Mouse (Mus musculus) erythroid progenitor cell, adult 5-6 weeks (primary cell): Measurements from ENCODE around the gene Gprc5b. TPM values are rescaled to one million over a fixed set of nuclear protein-coding genes. Genes with fewer than 3 reads are reported as not detected.

Experiments used
- ATAC-seq: replicated peaks from 2 replicates; pipeline ENCODE4 v1.8.0; 2016; ENCODE audit warnings: moderate number of reproducible peaks, mild to moderate bottlenecking, moderate TSS enrichment, inconsistent platforms; ENCODE audit not compliant: poor library complexity, low FRiP score, severe bottlenecking
- total RNA-seq, 2 experiments: library from RNA; stranded (forward) in 1 of 2; stranded (reverse) in 1 of 2; fragments of 150-400 nt in 1 of 2; fragments of 186-747, 209-891 nt in 1 of 2; gene quantifications; 2 replicates each; pipeline versions ENCODE4 v1.2.3 to v1.2.4; 2015 to 2017; ENCODE audit warnings: low replicate concordance in 2 of 2

The Gprc5b gene
- total RNA-seq (2015; ENCODE audit: low replicate concordance) (not detected in 2 replicates), total RNA-seq (2017; ENCODE audit: low replicate concordance) (0.08 TPM in 1 of 2 replicates, not detected in the other)

DNA sequence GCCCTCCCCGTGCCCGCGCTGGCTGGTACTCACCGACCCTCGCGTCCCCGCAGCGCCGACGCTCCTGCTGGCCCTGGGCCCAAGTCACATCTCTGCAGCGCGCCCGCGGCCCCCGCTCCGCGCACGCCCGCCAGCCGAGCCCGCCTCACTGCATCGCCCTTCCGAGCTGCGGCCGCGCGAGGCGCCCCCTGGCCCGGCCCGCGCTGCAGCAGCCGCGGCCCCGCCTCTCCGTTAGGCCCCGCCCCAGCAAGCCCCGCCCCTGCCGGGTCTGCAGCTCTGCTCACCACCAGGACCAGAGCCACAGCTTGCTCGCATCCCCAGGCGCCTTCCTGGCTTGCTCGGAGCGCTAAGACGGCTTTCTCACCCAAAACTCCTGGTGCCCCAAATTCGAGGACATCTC lies at the start of gene Gprc5b:
Gprc5b (minus strand) TSS at position 205 of the 400 bp plus-strand sequence.
- ATAC-seq = no peak

- no peak for ATAC-seq
Observed at GRCm38 (mm10) chr7:119041502-119041901, 46.5 kb upstream of the Gprc5b start.

GRCm38 (mm10) chr7:119037581-119037980 lies 42.6 kb upstream of the Gprc5b start:
- ATAC-seq = no peak

- ATAC-seq = no peak
Observed at GRCm38 (mm10) chr7:119034243-119034961, 39.4 kb upstream of the Gprc5b start.

DNA sequence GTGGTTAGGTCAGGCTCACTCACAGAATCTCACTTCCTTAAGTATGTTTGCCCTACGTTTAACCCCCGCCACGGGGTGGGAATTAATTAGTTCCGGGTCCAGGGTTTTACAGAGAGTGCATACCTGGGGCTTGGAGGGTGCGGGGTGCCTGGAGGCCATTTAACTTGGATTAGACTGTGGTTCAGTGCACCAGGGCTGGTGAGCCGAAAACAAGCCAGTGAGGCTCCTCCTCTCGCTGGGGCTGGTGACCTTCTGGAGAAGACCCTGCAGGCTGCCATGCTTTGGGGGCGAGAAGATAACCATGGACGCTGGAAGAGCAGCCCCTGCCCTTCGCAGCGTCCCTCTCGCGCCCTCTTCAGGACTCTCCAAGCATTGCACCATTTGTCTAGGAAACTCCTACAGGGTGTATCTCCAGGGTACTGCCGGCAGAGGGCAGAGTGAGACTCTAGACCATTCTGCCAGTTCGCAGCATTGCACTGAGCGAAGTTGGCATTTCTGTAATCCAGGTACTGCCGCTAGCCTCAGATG lies 28.4 kb upstream of the Gprc5b start:
- no peak for ATAC-seq

DNA sequence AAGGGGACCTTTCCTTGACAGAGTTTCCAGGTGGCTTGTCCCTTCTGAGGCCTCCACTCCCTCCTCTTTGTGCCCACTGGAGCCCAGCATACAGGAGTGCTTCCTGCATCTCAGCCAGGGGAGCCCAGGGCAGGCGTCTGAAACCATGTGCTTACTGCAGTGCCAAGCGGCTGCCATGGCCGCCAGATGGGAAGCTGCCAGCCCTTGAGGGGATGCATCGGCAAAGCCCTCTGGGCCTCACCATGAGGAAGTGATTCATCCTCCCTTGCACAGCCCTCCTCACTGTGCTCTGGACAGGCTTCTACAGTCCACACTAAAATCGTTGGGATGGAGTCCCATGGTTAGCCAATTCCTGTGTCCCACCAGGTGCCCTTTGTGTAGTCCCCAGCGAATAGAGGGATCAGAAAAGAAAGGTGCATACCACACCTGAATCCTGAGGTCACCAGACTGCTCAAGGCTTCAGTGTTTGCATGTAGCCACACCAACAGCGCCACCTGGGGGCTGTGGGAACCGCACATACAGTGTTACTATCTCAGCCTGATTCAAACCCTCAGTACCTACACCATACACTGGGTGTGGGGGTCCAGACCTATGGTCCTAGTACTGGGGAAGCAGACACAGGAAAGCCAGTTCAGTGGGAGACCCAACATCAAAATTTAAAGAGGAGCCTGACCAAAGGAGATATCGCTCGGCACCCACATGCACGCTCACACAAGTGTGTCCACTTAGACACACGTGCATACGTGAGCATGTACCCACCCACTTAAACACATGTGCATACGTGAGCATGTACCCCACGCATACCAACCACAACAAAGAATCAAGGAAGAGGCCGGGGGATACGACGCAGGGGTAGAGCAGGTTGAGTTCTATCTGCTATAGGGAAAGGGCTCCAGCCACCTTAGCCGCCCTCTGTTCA lies 27.5 kb upstream of the Gprc5b start:
- ATAC-seq = no peak

- ATAC-seq = no peak
Observed at GRCm38 (mm10) chr7:119019537-119019936, 24.5 kb upstream of the Gprc5b start.

DNA sequence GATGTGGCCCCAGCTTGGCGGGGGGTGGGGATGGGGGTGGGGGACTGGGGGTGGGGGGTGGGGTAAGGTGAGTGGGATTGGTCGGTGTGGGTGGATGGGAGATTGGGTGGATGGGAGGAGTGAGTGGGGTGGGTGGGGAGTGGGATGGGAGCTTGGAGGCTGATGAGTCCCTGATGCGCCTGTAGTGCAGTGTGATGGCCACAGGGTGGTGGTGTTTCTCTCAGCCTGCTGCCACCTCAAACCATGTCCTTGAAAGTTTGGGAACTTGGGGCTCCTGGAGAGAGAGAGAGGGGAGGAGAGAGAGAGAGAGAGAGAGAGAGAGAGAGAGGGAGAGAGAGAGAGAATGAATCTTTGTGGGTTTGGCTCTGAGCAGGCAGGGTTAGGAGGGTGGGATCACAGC lies 20.7 kb upstream of the Gprc5b start:
- ATAC-seq = no peak

GRCm38 (mm10) chr7:119010854-119011529 lies 16.0 kb upstream of the Gprc5b start:
- peak; percentile 39; the same call in 1 of the 2 replicates for ATAC-seq

DNA sequence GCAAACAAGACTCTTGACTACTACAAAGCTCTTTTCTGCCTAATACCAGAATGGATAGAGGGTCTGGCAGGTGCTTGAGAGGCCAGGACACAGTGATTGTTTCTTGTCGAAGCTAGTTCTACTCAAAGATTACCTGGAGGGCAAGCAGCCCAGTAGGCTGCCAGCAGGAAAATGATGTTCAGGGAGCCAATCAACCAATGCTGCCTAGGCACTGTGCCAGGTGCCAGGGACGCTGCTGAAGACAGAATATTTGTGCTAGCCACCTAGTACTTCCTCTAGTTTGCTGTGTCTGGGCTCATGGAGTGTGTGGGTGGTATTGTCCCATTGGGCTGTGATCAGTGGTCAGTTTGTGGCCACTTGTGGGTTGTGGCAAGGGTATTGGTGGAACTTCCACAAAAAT lies 7.5 kb upstream of the Gprc5b start:
- no peak for ATAC-seq

DNA sequence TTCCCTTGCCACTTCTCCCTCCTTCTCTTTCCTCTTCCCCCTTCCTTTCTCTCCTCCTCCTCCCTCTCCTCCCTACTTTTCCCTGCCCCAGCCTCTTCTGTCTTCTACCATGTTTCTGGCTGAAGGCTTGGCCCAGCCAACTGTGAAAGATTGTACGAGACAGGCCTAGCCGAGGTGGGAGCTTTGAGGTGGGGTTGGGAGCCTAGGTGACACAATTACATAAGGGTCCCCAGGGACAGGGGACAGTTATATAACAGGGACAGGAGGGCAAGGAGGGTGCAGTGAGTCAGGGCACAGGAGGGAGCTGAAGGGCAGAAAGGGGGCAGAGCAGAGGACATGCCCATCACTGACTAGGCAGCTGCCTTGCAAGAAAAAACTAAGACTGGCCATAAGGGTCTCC lies 7.0 kb upstream of the Gprc5b start:
- no peak for ATAC-seq

DNA sequence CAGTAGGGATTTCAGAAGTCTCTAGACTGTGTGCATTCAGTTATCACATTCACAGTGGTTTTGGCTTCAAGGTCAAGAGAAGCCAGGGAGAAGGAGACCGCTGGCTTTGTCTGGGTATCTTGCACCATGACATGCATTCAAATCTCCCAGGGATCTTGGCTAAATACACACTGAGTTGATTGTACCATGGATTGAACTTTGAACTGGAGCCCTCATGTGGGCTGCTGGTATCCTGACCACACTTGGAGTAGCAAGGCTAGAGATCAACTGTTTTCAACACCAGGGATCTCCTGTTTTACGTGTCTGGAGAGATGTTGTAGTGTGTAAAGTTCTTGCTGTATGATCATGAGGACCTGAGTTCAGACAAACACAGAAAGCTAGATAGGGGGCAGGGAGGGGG lies 4.8 kb upstream of the Gprc5b start:
- ATAC-seq = no peak

- peak; percentile 58 for ATAC-seq
Observed at GRCm38 (mm10) chr7:118996137-118996837, 1.3 kb upstream of the Gprc5b start.

DNA sequence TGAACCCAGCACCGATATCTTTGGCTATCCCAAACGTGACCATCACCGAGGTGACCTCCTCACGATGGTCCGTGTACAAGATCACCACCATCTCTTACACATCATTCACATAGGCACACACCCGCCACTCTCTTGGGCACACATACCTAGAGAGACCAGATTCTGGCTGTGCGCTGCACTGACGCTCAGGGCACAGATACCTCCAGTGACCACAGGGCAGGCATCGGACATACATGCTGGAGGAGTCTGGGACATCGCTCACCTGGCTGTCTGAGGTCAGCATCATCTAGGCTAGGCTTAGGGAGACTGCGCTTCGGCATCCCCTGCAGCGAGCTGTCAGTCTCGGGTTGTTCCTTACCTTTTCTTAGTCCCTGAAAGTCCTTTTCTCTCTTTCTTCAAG lies 660 bp upstream of the Gprc5b start:
- ATAC-seq = no peak

- no peak for ATAC-seq
Observed at GRCm38 (mm10) chr7:118994231-118994842, 674 bp downstream of the Gprc5b start.

GRCm38 (mm10) chr7:118993597-118994230 lies 1.3 kb downstream of the Gprc5b start:
- ATAC-seq = no peak

DNA sequence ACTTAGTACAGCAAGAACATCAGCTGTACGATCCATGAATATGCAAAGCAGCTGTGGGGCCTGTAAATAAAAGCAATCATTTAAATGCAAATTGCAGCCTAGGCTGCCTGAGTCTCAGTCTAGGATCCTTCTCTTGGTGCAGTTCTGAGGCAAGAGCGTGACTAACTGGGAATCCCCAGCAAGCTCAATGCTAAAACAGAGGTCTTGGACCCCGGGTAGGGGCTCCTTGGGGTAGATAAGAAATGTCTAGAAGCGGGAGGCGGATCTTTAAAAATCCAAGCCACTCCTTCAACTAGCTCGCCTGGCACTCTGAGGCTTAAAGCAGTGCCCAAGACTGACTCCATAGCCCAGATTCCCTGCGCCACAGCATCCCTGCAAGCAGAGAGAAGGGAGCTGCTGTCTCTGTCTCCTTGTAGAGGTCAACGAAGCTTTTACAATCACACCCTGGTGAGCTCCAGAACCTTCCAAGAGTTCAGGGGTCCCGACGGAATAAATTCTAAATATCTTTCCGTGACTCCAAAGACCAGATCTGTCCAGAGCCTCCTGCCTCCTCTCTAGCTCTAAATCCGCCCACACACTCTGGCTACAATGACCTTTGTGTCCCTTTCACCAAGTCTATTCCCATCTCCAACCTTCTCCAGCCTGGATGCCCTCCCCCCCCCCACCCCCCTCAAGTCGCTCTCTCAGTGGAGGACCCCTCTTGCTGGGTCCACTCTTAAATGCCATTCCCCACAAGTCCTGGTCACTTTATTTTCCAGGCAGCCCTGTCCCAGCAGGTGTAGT lies 2.2 kb downstream of the Gprc5b start:
- ATAC-seq = no peak

GRCm38 (mm10) chr7:118992080-118992560 lies 2.9 kb downstream of the Gprc5b start:
- ATAC-seq = no peak
